Mouse (Mus musculus) 416B (cell line): ENCODE results near the gene Prss8.

ENCODE experiments used
- DNase-seq: peaks from one replicate; pipeline ENCODE4 v3.0.0; 2011; ENCODE audit warnings: low read depth

Gene Prss8

DNA sequence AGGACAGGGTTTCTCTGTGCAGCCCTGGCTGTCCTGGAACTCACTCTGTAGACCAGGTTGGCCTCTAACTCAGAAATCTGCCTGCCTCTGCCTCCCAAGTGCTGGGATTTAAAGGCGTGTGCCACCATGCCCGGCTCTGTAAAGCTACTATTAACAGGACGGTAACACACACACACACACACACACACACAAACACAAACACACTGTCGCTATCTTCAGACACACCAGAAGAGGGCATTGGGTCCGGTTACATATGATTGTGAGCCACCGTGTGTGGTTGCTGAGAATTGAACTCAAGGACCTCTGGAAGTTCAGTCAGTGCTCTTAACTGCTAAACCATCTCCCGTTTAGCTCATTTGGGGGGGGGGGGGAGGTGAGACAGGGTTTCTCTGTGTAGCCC, 34.0 kb downstream of the Prss8 start:
- DNase-seq: peak; percentile 39

DNA sequence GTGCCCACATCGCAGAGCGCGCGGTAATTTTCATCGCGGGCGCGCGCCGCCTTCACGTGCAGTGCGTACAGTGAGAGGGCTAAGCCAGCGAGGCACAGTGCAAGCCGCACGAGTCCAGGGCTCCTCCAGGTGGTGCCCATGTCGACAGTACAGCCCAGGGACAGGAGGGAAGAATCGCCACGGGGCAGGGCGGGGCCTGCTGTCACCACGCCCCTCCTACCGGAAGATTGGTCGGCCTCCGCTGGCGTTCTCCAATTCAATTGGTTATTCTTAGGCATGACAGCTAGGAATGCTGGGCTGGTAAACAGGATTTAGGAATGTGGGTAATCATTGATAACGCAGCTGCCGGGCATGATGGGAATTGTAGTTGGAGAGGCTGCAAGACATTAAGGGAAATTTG, 34.5 kb downstream of the Prss8 start, which contains the start of the genes Gm21974 and Vkorc1:
Gene Gm21974, minus strand, starts transcription at position 13 of the 400 bp plus-strand sequence.
Gene Vkorc1, minus strand, starts transcription at position 176 of the 400 bp plus-strand sequence.
- DNase-seq: peak; percentile 97

DNA sequence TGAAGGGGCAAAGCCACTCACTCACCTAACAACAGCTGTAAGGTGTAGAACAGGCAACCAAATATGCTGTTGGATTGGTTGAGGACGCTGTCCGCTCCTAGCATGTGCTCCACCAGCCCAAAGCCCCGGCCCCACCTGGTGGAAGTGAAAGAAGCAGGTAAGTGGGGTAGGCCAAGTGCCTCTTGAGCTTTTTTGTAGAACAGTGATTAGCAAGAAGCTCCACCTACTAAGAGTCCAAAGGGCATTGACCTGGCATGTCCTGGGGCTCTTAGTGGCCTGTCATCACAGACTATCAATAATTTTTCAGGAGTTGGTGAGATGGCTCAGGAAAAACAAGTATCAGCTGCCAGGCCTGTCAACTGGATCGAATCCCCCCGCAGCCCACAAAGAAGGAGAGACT, 35.4 kb downstream of the Prss8 start:
- DNase-seq: no peak

DNA sequence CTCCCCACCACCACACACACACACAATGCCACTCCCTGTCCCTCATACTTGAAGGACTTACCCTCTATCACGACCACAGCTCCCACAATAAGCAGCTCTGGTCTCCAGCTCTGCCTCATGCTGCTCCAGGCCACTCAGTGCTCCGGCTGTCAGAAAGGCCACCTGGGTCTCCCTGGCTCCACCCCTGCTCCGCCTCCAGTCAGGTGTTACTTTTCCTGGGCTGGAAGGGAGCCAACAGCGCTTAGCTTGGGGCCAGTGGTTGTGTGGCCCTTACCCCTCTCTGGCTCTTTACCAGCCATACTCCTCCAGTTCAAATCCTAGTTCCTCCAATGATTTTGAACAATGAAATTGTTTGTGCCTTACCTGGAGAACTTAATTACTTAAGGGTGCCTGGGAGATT, 39.1 kb downstream of the Prss8 start, which contains the start of gene Prss53:
Gene Prss53, minus strand, starts transcription at position 173 of the 400 bp plus-strand sequence.
- DNase-seq: no peak

DNA sequence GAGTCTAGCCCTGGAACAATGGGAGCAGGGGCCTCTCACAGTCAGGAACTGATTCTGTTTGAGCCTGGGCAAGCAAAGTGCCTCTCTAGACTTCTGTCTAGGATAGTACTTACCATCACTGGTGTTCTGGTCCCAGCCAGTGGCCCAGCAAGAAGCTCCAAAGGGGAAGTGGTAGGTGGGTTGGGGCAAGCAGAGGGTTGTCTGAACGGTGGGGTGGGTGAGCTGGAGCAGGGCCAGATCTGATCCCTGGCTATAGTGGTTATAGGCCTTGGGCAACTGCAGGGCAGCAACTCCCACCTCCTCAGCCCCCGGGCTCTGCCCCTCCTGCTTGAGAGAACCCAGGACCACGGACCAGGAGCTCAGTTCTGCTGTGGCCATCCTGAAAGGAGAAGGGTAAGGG, 41.1 kb downstream of the Prss8 start:
- no peak for DNase-seq

DNA sequence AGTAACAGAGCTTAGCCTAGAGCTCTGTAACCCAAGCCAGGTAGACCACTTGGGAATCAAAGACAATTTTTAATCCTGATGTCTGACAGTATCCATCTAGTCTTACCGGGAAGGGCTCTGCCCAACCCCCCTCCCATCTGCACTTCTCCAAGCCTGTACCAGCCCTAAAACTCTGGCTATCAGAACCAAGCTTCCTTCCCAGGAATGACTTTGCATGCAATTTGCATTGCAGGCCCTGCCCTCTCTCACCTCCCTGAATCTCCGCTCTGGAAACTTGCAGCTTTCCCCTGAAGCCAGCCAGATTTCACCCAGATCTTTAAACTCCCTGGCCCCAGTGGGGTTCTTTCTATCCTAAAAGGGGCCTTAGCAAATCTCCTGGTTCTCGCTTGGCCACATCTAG, 42.1 kb downstream of the Prss8 start:
- DNase-seq: no peak

DNA sequence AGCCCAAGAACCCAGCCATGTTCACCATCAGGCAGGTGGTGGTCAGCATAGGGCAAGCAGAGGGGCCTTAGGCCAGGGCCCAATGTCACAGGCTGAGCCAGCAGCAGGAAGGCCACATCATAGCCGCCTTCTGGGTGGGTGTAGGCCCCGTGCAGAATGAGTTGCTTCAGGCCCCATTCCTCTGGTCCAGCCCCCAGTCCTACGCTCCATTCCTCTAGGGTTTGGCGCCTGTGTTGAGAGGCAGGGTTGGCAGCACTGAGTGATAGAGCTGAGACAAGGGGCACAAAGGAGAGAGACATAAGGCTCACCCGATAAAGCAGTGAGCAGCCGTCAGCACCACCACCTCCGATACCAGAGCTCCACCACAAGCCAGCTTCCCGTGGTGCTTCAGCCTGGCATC, 42.7 kb downstream of the Prss8 start:
- no peak for DNase-seq

DNA sequence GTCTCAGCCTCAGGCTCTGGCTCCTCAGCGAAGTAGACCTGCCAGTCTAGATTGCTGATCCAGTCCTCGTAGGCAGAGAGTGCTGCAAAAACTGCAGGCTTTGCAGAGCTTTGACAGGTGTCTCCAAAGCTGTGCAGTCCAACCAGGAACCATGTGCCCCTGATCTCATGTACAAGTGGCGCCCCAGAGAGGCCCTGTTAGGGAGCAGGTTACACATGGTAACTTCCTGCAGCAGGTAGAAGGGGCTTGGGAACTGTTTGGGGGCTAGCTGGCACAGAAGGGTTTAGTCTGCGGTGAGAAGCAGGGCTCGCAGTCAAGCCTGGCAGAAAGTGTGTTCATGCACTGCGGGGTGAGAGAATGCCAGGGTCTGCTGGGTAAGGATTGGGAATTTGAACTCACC, 43.4 kb downstream of the Prss8 start:
- no peak for DNase-seq

DNA sequence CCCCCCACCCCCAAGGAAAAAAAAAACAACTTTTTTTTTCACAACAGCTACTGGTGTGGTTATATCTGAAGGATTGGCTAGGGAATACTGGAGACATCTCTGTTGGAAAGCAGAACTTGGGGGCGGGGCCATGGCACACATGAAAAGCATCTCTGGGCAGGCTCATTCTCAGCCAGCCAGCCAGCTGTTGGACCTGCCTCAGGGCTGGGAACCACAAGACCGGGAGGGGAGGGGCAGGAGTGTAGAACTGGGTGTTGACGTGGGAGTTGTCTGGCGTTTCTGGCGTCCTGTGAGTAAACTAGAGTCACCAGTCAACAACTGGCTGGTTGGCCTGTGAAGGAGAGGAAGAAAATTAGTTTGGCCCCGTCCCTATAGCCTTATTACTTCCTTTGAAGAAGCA, 44.0 kb downstream of the Prss8 start:
- DNase-seq: no peak

DNA sequence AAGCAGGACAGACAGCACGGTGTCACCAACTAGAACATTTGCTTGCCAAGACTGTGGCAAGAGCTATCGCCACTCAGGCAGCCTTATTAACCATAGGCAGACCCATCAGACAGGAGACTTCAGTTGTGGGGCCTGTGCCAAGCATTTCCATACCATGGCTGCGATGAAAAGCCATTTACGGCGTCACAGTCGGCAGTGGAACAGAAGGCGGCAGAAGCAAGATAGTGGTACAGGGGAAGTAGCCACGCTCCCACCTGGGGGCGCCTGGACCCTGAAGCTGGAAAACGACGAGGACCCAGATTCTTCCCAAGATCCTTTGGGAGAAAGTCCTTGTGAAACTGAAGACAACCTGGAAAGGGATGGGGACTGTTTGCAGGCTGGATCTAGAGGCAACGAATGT, 49.5 kb downstream of the Prss8 start:
- DNase-seq: no peak

DNA sequence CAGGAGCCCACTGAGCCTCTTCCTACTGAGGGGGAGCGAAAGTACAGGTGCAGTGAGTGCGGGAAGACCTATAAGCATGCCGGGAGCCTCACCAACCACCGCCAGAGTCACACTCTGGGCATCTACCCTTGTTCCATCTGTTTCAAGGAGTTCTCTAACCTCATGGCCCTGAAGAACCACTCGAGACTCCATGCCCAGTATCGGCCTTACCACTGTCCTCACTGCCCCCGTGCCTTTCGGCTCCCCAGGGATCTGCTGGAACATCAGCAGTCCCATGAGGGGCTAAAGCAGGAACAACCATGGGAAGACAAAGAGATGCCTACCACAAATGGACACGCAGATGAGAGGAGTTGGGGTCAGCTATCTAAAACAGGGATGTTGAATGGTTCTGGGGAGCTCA, 50.6 kb downstream of the Prss8 start:
- no peak for DNase-seq

DNA sequence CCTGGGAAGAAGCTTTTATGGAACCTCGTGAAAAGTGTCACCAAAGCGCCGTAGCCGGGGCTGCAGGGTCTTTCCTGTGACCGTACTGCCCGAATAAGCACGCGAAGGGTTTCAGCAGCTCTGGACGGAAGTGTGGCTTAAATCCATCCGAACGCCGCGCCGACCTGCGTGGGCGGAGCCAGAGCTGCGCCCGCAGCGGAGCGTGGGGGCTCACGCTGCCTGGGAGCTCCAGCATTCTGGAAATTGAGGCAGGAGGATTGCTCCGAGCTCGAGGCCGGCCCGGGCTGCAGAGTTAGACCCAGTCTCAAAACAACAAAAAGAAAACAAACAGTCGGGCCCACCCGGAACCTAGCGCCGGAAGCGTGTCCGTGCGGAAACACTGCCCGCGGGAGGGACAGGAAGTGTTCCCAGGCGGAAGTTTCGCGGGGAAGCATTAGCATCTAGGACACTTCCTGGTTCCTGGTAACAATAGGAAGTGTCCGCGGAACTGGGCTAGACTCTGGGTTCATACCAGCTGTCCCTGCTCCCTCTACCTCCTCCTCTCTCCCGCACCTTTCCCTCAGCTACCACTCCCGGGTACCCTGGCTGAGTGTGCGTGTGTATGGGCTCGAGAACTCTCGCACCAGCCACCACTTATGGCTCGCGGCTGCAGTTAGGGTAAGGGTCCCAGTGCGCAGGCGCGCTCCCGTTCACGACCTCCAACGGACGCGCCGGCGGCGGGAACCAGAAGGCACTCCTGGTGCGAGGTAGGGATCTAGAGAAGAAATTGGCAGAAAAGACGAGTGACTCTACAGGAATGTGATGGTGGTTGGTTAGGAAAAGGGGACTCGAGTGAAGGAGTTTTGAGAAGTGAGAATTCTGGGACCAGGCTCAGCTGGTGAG, 53.2 kb downstream of the Prss8 start, which contains the start of gene Zfp668:
Gene Zfp668, minus strand, starts transcription at position 362 of the 882 bp plus-strand sequence.
- peak; percentile 97 for DNase-seq

DNA sequence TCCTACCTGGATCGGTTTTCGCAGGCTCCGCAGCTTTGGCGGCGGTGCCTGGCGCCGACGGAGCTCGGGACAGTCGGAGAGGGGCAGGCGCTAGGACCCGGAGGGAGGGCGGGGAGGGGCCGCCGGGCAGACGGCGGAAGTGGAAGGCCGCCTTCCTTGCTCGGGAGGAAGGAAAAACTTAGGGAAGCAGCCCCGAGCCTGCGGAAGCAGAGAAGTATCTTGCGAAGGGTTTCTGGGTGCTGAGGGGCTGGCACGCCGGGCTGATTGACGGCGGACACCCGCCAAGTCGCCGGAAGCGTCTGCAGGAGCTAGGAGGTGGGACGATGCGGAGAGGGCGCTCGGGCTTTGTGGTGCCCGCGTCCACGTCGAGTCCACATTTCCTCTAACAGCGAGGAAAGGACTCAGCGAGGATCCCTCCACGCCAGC, 53.9 kb downstream of the Prss8 start, which contains the start of gene Zfp646:
Gene Zfp646, plus strand, starts transcription at position 181 of the 426 bp plus-strand sequence.
- peak; percentile 91 for DNase-seq
